Mouse (Mus musculus) splenic B cell, adult 2 months (primary cell): Measurements from ENCODE around the gene Hist2h2be.
"Not testable (repeated sequence)": the region's sequence is repeated elsewhere in the genome, so short reads cannot be mapped to it uniquely, and the experiment has no call there.

Source experiments
- DNase-seq: peaks from one replicate; pipeline ENCODE4 v3.0.0-alpha.2; 2011; ENCODE audit warnings: low read depth, low spot score
- H3K27me3 ChIP-seq: 2 replicates; pipeline ENCODE4 v1.6.1; 2012; ENCODE audit warnings: mild to moderate bottlenecking, low read length, moderate library complexity, mixed read lengths; ENCODE audit not compliant: control insufficient read depth, poor library complexity, insufficient read depth, severe bottlenecking
- H3K36me3 ChIP-seq: 2 replicates; pipeline ENCODE4 v1.6.1; 2012; ENCODE audit warnings: mild to moderate bottlenecking, low read length, moderate library complexity, mixed read lengths; ENCODE audit not compliant: control insufficient read depth, poor library complexity, insufficient read depth, severe bottlenecking

The Hist2h2be gene

GRCm38 (mm10) chr3:96194966-96195365, 26.0 kb upstream of the Hist2h2be start:
- DNase-seq = peak; percentile 45
- Histone ChIP-seq H3K36me3 (no peaks in the 10 kb centered on the region), H3K27me3 (no peaks in the 10 kb centered on the region)

GRCm38 (mm10) chr3:96195616-96196313, 25.2 kb upstream of the Hist2h2be start:
- peak; percentile 25 for DNase-seq
- no peaks in the 10 kb centered on the region for H3K36me3 ChIP-seq
- no peaks in the 10 kb centered on the region for H3K27me3 ChIP-seq

- H3K27me3 ChIP-seq = no peaks in the 10 kb centered on the region
- DNase-seq = peak; percentile 15
Observed at GRCm38 (mm10) chr3:96196437-96197128, 24.3 kb upstream of the Hist2h2be start.

GRCm38 (mm10) chr3:96197129-96197749, 23.7 kb upstream of the Hist2h2be start:
- Histone ChIP-seq H3K27me3 (no peaks in the 10 kb centered on the region), H3K36me3 (no peaks in the 10 kb centered on the region)
- peak; percentile 91 for DNase-seq

More at GRCm38 (mm10) chr3:96196437-96197128, 24.3 kb upstream of the Hist2h2be start:
- no peaks in the 10 kb centered on the region for H3K36me3 ChIP-seq

- peak; percentile 84 for DNase-seq
- Histone ChIP-seq H3K27me3 (no peaks in the 10 kb centered on the region), H3K36me3 (no peaks in the 10 kb centered on the region)
Observed at GRCm38 (mm10) chr3:96198181-96198580, 22.7 kb upstream of the Hist2h2be start.

GRCm38 (mm10) chr3:96198601-96199251, 22.2 kb upstream of the Hist2h2be start:
- not testable (repeated sequence) for H3K27me3 ChIP-seq, DNase-seq, H3K36me3 ChIP-seq

GRCm38 (mm10) chr3:96199731-96200130, 21.2 kb upstream of the Hist2h2be start:
- peak; percentile 58 for DNase-seq
- H3K36me3 ChIP-seq = no peaks in the 10 kb centered on the region
- H3K27me3 ChIP-seq = no peaks in the 10 kb centered on the region

GRCm38 (mm10) chr3:96207819-96208218, 13.1 kb upstream of the Hist2h2be start:
- Histone ChIP-seq H3K27me3 (no peaks in the 10 kb centered on the region), H3K36me3 (no peaks in the 10 kb centered on the region)
- no peak for DNase-seq

- H3K36me3 ChIP-seq = no peaks in the 10 kb centered on the region
- DNase-seq = no peak
- no peaks in the 10 kb centered on the region for H3K27me3 ChIP-seq
Observed at GRCm38 (mm10) chr3:96209242-96209641, 11.7 kb upstream of the Hist2h2be start.

- no peaks in the 10 kb centered on the region; the same call in 1 of the 2 replicates for H3K36me3 ChIP-seq
- DNase-seq = peak; percentile 75
- no peaks in the 10 kb centered on the region for H3K27me3 ChIP-seq
Observed at GRCm38 (mm10) chr3:96219191-96219641, 1.7 kb upstream of the Hist2h2be start.

- Histone ChIP-seq H3K36me3 (no peaks in the 10 kb centered on the region; the same call in 1 of the 2 replicates), H3K27me3 (no peaks in the 10 kb centered on the region)
- peak; percentile 89 for DNase-seq
Observed at GRCm38 (mm10) chr3:96219661-96220130, 1.2 kb upstream of the Hist2h2be start, which contains the start of the genes Bola1 and Hist2h2ab. Bola1 (minus strand) TSS chr3:96219709. Hist2h2ab (plus strand) TSS chr3:96219865.

GRCm38 (mm10) chr3:96220131-96220764, 671 bp upstream of the Hist2h2be start:
- not testable (repeated sequence) for H3K36me3 ChIP-seq, H3K27me3 ChIP-seq
- peak; percentile 58 for DNase-seq

GRCm38 (mm10) chr3:96221640-96222038, 720 bp downstream of the Hist2h2be start:
- Histone ChIP-seq H3K36me3 (no peaks in the 10 kb centered on the region; the same call in 1 of the 2 replicates), H3K27me3 (no peaks in the 10 kb centered on the region)
- DNase-seq = peak; percentile 35

- H3K27me3 ChIP-seq = no peaks in the 10 kb centered on the region
- no peaks in the 10 kb centered on the region; the same call in 1 of the 2 replicates for H3K36me3 ChIP-seq
- no peak for DNase-seq
Observed at GRCm38 (mm10) chr3:96222774-96223173, 1.9 kb downstream of the Hist2h2be start.
